Mouse (Mus musculus): Measurements from ENCODE around the gene Cd52. TPM values are rescaled to one million over a fixed set of nuclear protein-coding genes. Genes with fewer than 3 reads are reported as not detected.

Gene Cd52
- polyA plus RNA-seq, 1 experiment from 2014 or later: not detected

DNA sequence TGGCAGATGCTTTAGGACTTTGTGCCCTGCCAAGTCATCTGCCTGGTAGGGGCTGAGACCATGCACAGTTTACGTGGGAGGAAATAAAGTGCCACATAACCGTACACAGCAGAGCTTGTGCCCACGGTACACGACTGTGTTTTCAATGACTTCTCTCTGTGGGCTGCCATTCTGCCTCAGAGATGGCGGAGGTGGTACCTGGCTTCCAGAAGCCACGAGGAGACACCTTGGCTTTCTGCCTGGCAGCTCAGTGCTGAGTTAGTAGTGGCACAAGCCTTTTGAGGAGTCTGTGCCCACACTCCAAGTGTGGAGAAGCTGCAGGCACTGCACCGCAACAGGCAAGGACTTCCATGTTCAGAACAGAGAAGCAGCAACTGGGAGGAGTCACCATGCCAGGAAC is 12.8 kb upstream of the Cd52 start:
- TF ChIP-seq CTCF (IDR thresholded peaks at IDR 0.05): no peak
- DNase-seq (ENCODE audit: low read depth, low spot score): no peak
- no peaks in the 10 kb centered on the region for H3K27me3 ChIP-seq
- ChIA-PET CTCF (interaction anchor here (1.1 to 1.5 kb wide), 2 partner anchors 21 to 31 kb away, joined by 3 to 5 read pairs; no protein-coding TSS in a partner anchor), POLR2A (interaction anchor here (1.1 kb wide), 1 partner anchor 20 kb away, joined by 3 read pairs; no protein-coding TSS in a partner anchor)
- in situ Hi-C loops (cut with MboI; ENCODE audit: low pct_unique_long_range_greater_than_20kb): no loop called here
- ATAC-seq: no peak

- H3K27me3 ChIP-seq: no peaks in the 10 kb centered on the region
- ChIA-PET POLR2A (no interaction called here), CTCF (interaction anchor here (0.9 kb wide), 2 partner anchors 10 to 185 kb away, joined by 3 read pairs; no protein-coding TSS in a partner anchor)
- no peak for DNase-seq (ENCODE audit: low read depth, low spot score)
- ATAC-seq: no peak
- no peak for TF ChIP-seq CTCF (IDR thresholded peaks at IDR 0.05)
- in situ Hi-C loops (cut with MboI; ENCODE audit: low pct_unique_long_range_greater_than_20kb): no loop called here
These were observed 11.2 kb upstream of the Cd52 start for GRCm38 (mm10) chr4:134106105-134106504.

GRCm38 (mm10) chr4:134102742-134103119 is 7.8 kb upstream of the Cd52 start:
- ATAC-seq (peak; percentile 51), DNase-seq (ENCODE audit: low read depth, low spot score) (no peak)
- no peaks in the 10 kb centered on the region for H3K27me3 ChIP-seq
- POLR2A ChIA-PET: no interaction called here
- in situ Hi-C loops (cut with MboI; ENCODE audit: low pct_unique_long_range_greater_than_20kb): no loop called here
- CTCF ChIA-PET: no interaction called here
- TF ChIP-seq CTCF (IDR thresholded peaks at IDR 0.05): no peak

GRCm38 (mm10) chr4:134101979-134102741 is 7.3 kb upstream of the Cd52 start, which contains the start of gene Ubxn11:
Gene Ubxn11, plus strand, starts transcription at chr4:134102570.
- TF ChIP-seq CTCF (IDR thresholded peaks at IDR 0.05): no peak
- DNase-seq (ENCODE audit: low read depth, low spot score) (no peak), ATAC-seq (peak; percentile 90)
- H3K27me3 ChIP-seq: no peaks in the 10 kb centered on the region
- in situ Hi-C loops (cut with MboI; ENCODE audit: low pct_unique_long_range_greater_than_20kb): no loop called here
- POLR2A ChIA-PET: no interaction called here
- CTCF ChIA-PET: no interaction called here

DNA sequence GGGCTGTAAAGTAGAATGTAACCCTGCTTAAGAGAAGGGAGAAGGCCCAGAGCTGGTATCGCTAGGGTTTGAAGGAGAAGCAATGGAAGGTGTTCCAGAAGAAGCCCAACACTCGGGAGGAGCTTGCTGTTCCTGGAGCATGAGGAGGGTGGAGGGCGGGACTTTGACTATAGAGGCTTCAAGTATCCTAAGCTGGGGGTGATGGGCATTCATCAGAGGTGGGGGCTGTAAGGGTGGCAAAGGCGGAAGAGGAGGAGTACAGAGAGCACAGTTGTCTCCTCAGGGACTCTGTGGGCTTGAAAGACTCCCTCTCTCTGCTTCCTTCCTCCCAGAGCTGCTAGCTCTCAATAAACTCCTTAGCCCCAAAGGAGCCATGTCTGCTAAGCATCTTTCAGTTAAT is 5.4 kb upstream of the Cd52 start:
- no peaks in the 10 kb centered on the region for H3K27me3 ChIP-seq
- DNase-seq (ENCODE audit: low read depth, low spot score): no peak
- no peak for ATAC-seq
- ChIA-PET CTCF (no interaction called here), POLR2A (no interaction called here)
- TF ChIP-seq CTCF (IDR thresholded peaks at IDR 0.05): no peak
- in situ Hi-C loops (cut with MboI; ENCODE audit: low pct_unique_long_range_greater_than_20kb): no loop called here

- ATAC-seq: no peak
- DNase-seq (ENCODE audit: low read depth, low spot score): no peak
- ChIA-PET CTCF (no interaction called here), POLR2A (no interaction called here)
- H3K27me3 ChIP-seq: no peaks in the 10 kb centered on the region
- TF ChIP-seq CTCF (IDR thresholded peaks at IDR 0.05): no peak
- in situ Hi-C loops (cut with MboI; ENCODE audit: low pct_unique_long_range_greater_than_20kb): loop anchor here (10.0 kb wide), 2 partner anchors 146 to 196 kb away; partner anchors contain the start of genes E130218I03Rik, Gm30191 and Zfp593
These were observed 3.7 kb upstream of the Cd52 start for GRCm38 (mm10) chr4:134098628-134099027.

DNA sequence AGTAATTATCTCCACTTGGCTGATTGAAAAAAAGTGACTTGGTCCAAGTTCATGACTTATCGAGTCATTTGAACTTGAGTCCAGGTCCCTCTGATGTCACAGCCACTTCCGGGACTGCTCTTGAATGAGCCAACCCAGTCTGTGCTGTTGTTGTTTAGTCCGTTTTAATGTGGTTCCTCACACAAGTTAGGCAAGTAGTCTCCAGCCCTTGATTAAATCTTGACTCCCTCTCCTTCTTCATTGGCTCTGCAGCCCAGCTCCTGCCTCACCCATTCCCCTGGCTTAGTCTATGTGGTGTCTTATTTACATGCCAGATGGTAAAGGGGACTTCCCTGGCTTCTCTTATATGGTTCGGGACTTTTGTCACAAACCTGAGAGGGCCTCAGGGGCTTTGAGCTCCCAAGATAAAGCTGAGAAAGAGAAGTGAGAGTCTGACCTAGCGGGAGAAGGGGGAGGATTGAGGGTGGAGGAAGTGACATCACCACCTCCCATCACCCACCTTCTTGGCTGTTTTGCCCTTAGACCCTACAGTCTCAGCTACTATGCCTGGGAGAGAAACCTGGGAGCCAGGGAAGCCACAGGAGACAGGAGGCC is 2.2 kb upstream of the Cd52 start:
- in situ Hi-C loops (cut with MboI; ENCODE audit: low pct_unique_long_range_greater_than_20kb): loop anchor here (10.0 kb wide), 2 partner anchors 148 to 198 kb away; partner anchors contain the start of genes E130218I03Rik, Gm30191 and Zfp593
- DNase-seq (ENCODE audit: low read depth, low spot score): no peak
- TF ChIP-seq CTCF (IDR thresholded peaks at IDR 0.05): no peak
- no peaks in the 10 kb centered on the region for H3K27me3 ChIP-seq
- ATAC-seq: no peak
- CTCF ChIA-PET: interaction anchor here (1.0 to 1.4 kb wide), 3 partner anchors 10 to 196 kb away, joined by 3 read pairs; no protein-coding TSS in a partner anchor
- POLR2A ChIA-PET: interaction anchor here (1.0 kb wide), 1 partner anchor 24 kb away, joined by 3 read pairs; no protein-coding TSS in a partner anchor

DNA sequence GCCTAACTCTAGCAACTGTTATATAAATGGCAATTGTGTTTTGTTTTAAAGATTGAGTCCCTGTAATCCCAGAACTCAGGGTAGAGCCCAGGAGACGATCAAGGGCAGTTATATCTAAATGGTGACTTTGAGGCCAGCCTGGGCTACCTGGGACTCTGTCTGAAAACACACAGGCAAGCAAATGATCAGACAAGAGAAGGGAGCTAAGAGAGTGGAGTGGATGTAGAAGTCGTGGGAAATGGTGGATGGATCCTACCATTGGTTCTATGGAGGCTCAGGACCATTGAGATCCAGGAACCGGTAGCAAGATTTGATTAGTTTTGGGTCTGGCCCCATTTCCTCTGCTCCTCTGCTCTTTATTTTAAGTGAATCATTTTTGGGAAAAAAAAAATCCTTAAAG is 1.2 kb upstream of the Cd52 start:
- DNase-seq (ENCODE audit: low read depth, low spot score): no peak
- in situ Hi-C loops (cut with MboI; ENCODE audit: low pct_unique_long_range_greater_than_20kb): loop anchor here (10.0 kb wide), 2 partner anchors 149 to 199 kb away; partner anchors contain the start of genes E130218I03Rik, Gm30191 and Zfp593
- no peak for ATAC-seq
- ChIA-PET POLR2A (no interaction called here), CTCF (interaction anchor here (0.8 to 1.4 kb wide), 2 partner anchors 10 to 28 kb away, joined by 3 read pairs; no protein-coding TSS in a partner anchor)
- no peak for TF ChIP-seq CTCF (IDR thresholded peaks at IDR 0.05)
- no peaks in the 10 kb centered on the region for H3K27me3 ChIP-seq

DNA sequence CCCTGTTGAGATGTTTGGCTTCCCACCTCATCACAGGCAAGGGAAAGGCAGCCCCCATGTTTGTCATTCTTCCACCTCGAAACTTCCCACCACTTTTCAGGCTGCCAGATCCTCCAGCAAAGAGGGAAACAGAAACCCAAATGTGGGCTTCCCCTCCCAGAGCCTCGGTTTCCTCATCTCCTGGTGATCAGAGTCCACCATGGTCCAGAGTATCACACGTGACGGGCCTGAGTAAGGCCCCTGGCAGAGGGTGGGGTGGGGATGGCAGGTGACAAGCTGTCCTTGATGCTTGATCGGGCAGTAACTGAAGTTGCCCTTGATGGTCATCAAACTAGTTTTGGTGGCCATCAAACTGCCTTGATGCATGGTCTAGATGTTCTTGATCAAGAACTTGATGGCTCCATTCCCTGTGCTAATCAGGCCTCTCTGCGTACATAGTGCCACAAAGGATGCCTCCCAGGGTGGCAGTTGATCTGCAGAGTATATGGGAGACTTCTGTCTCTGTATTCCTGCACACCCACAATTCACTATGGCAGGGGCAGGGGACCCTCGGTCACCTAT is 798 bp downstream of the Cd52 start:
- in situ Hi-C loops (cut with MboI; ENCODE audit: low pct_unique_long_range_greater_than_20kb): loop anchor here (10.0 kb wide), 2 partner anchors 151 to 201 kb away; partner anchors contain the start of genes E130218I03Rik, Gm30191 and Zfp593
- ATAC-seq (no peak), DNase-seq (ENCODE audit: low read depth, low spot score) (no peak)
- no peak for TF ChIP-seq CTCF (IDR thresholded peaks at IDR 0.05)
- no peaks in the 10 kb centered on the region for H3K27me3 ChIP-seq
- ChIA-PET CTCF (interaction anchor here (0.9 kb wide), 1 partner anchor 58 kb away, joined by 3 read pairs; no protein-coding TSS in a partner anchor), POLR2A (no interaction called here)
